Mouse (Mus musculus) intestine, postnatal 0 days (tissue): ENCODE measurements around the gene Hspa4. TPM values are rescaled to one million over a fixed set of nuclear protein-coding genes. Genes with fewer than 3 reads are reported as not detected.
"Not testable (repeated sequence)": the region's sequence is repeated elsewhere in the genome, so short reads cannot be mapped to it uniquely, and the experiment has no call there.

Experiments used
- ATAC-seq: fragments of 200-750 bp; cut with Nextera tagmentation; 2 replicates; pipeline ENCODE4 v1.8.0; 2017; ENCODE audit warnings: mild to moderate bottlenecking, moderate TSS enrichment, moderate library complexity
- H3K27ac ChIP-seq: fragments of 300-500 bp; sonication (generic); 2 replicates; pipeline ENCODE4 v1.5.1; 2014; ENCODE audit warnings: mild to moderate bottlenecking, low read depth, low read length, moderate library complexity
- H3K27me3 ChIP-seq: fragments of 300-500 bp; sonication (generic); replicated peaks from 2 replicates; pipeline ENCODE4 v1.6.1; 2014; ENCODE audit warnings: low read length, mixed read lengths; ENCODE audit not compliant: control insufficient read depth, insufficient read depth
- H3K36me3 ChIP-seq: fragments of 300-500 bp; sonication (generic); 2 replicates; pipeline ENCODE4 v1.6.1; 2014; ENCODE audit warnings: mild to moderate bottlenecking, moderate library complexity; ENCODE audit not compliant: control insufficient read depth, insufficient read depth
- H3K4me1 ChIP-seq: fragments of 300-500 bp; sonication (generic); replicated peaks from 2 replicates; pipeline ENCODE4 v1.6.1; 2014; ENCODE audit warnings: antibody characterized with exemption, low read length, mixed read lengths; ENCODE audit not compliant: control insufficient read depth, insufficient read depth
- H3K4me2 ChIP-seq: fragments of 300-500 bp; sonication (generic); replicated peaks from 2 replicates; pipeline ENCODE4 v1.6.1; 2014; ENCODE audit warnings: low read depth, mild to moderate bottlenecking, moderate library complexity
- H3K4me3 ChIP-seq: fragments of 300-500 bp; sonication (generic); 2 replicates; pipeline ENCODE4 v1.5.1; 2014; ENCODE audit warnings: low read depth, low read length
- H3K9ac ChIP-seq: fragments of 300-500 bp; sonication (generic); 2 replicates; pipeline ENCODE4 v1.6.1; 2014; ENCODE audit warnings: mild to moderate bottlenecking, low read depth, low read length
- H3K9me3 ChIP-seq: fragments of 300-500 bp; sonication (generic); 2 replicates; pipeline ENCODE4 v1.6.1; 2016; ENCODE audit warnings: mixed run types; ENCODE audit not compliant: control insufficient read depth
- CTCF ChIP-seq: sonication (generic); IDR thresholded peaks from 2 replicates; pipeline ENCODE4 v1.5.1; 2016; ENCODE audit warnings: low read depth, mild to moderate bottlenecking, control low read depth, antibody characterized with exemption, moderate library complexity
- WGBS: fragments of 180-500 bp; shearing (Covaris S2); extraction: QIAGEN DNeasy Blood & Tissue Kit; methylation state at CpG from one replicate; pipeline ENCODE4 v1.1.7; 2014; 5-methylcytosine and 5-hydroxymethylcytosine counted together
- polyA plus RNA-seq: library from polyadenylated mRNA; unstranded; fragments of >200 nt; fragmentation: Nextera tagmentation; extraction: Ambion mirVana; gene quantifications from 2 replicates; pipeline ENCODE4 v1.2.1, GENCODE M21; 2015

Hspa4 gene
- polyA plus RNA-seq, 1 experiment from 2014 or later, result 65.8 TPM

DNA sequence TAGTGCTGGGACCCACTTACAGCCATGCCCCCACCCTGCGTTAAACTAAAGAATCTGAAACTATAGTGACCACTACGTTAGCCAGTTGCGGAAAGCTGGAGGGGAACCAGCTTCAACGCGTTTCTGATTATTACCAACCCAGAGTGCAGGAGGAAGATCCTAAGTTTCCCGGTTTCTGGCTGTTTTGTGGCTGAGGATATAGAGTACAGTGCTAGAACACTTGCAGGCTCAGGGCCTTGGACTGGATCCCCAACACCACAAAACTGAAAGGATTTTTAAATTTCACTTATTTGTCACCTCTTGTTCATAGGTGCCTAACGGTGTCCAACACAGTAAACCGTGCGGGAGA is 884 bp upstream of the Hspa4 start:
- H3K27me3 ChIP-seq, result no peaks in the 10 kb centered on the region
- H3K27ac ChIP-seq, result peak overlapping the region; percentile 99
- H3K9me3 ChIP-seq, result no peaks in the 10 kb centered on the region
- H3K4me1 ChIP-seq, result 0 out of 2 replicates have a peak, but pooled peaks cover 2% of the 10 kb centered on the region
- no peak for ATAC-seq
- peak overlapping the region; percentile 90; the same call in 1 of the 2 replicates for H3K4me3 ChIP-seq
- H3K36me3 ChIP-seq, result no peaks in the 10 kb centered on the region; the same call in 1 of the 2 replicates
- WGBS, result 42% methylated on average over 9 of the region's 9 CpGs
- peak overlapping the region; percentile 73 for H3K4me2 ChIP-seq
- H3K9ac ChIP-seq, result peak overlapping the region; percentile 98; the same call in 1 of the 2 replicates
- TF ChIP-seq CTCF, result no peak

- no peaks in the 10 kb centered on the region; the same call in 1 of the 2 replicates for H3K36me3 ChIP-seq
- H3K9ac ChIP-seq, result peak overlapping the region; percentile 98
- under 1% methylated on average over 79 of the region's 80 CpGs for WGBS
- no peaks in the 10 kb centered on the region for H3K27me3 ChIP-seq
- 0 out of 2 replicates have a peak, but pooled peaks cover 2% of the 10 kb centered on the region for H3K4me1 ChIP-seq
- peak; percentile 69 for ATAC-seq
- H3K27ac ChIP-seq, result peak overlapping the region; percentile 99
- TF ChIP-seq CTCF, result peak; percentile 46
- H3K9me3 ChIP-seq, result no peaks in the 10 kb centered on the region
- peak overlapping the region; percentile 90 for H3K4me3 ChIP-seq
- peak overlapping the region; percentile 73 for H3K4me2 ChIP-seq
These were observed 517 bp downstream of the Hspa4 start for GRCm38 (mm10) chr11:53299551-53300329.

GRCm38 (mm10) chr11:53297947-53298860 is 2.1 kb downstream of the Hspa4 start:
- 70% methylated on average over 7 of the region's 7 CpGs for WGBS
- Histone ChIP-seq H3K27me3 (no peaks in the 10 kb centered on the region), H3K4me2 (peak overlapping the region; percentile 73), H3K27ac (no peak overlapping the region), H3K4me1 (0 out of 2 replicates have a peak, but pooled peaks cover 2% of the 10 kb centered on the region), H3K9ac (no peak overlapping the region), H3K36me3 (no peaks in the 10 kb centered on the region; the same call in 1 of the 2 replicates), H3K4me3 (peak overlapping the region; percentile 90; the same call in 1 of the 2 replicates), H3K9me3 (no peaks in the 10 kb centered on the region)
- ATAC-seq, result no peak
- TF ChIP-seq CTCF, result no peak

DNA sequence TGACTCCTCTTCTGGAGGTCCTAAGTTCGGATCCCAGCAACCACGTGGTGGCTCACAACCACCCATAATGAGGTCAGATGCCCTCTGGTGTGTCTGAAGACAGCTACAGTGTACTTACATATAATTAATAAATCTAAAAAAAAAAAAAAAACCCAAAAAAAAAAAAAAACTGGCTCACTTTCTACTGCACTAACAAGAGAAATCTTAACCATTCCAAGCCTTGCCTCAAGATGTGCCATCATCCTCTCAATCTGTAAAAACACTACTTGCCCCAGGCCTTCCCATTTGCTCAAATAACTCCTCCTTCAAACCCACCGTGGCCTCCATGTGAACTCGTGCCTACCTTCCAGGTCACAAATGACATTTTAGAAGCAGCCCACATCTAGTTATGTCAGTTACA is 3.4 kb downstream of the Hspa4 start:
- H3K4me1 ChIP-seq, result 0 out of 2 replicates have a peak, but pooled peaks cover 2% of the 10 kb centered on the region
- 59% methylated on average over 4 of the region's 4 CpGs for WGBS
- no peaks in the 10 kb centered on the region for H3K27me3 ChIP-seq
- H3K36me3 ChIP-seq, result peaks cover under 1% of the 10 kb centered on the region
- H3K27ac ChIP-seq, result no peak overlapping the region
- no peaks in the 10 kb centered on the region for H3K9me3 ChIP-seq
- no peak overlapping the region for H3K4me2 ChIP-seq
- no peak for ATAC-seq
- no peak overlapping the region for H3K9ac ChIP-seq
- no peak overlapping the region for H3K4me3 ChIP-seq
- TF ChIP-seq CTCF, result no peak

DNA sequence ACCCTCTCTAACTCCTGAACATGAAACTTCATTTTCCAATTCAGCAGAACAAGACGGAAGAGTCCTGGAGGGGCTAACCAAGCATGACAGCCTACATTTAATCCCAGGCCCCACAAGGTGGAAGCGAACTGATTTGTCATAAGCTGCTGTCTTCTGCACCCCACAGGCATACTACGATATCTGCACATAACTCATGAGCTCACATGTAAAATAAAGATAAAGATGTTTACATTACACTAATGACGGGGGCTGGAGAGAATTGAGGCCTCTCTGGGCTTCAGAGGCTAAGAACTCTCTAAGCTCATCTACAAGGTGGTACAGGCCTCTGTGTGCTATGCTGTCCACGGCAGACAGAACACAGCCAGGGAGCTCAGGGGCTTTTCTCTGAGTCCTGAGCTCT is 5.8 kb downstream of the Hspa4 start:
- WGBS, result 43% methylated on average over 5 of the region's 5 CpGs
- H3K27me3 ChIP-seq, result no peaks in the 10 kb centered on the region
- H3K36me3 ChIP-seq, result peaks cover 21% of the 10 kb centered on the region
- no peaks in the 10 kb centered on the region for H3K9me3 ChIP-seq
- no peak overlapping the region for H3K9ac ChIP-seq
- H3K27ac ChIP-seq, result no peak overlapping the region
- no peak overlapping the region for H3K4me2 ChIP-seq
- 0 out of 2 replicates have a peak, but pooled peaks cover 2% of the 10 kb centered on the region for H3K4me1 ChIP-seq
- no peak overlapping the region for H3K4me3 ChIP-seq
- no peak for ATAC-seq
- TF ChIP-seq CTCF, result no peak

DNA sequence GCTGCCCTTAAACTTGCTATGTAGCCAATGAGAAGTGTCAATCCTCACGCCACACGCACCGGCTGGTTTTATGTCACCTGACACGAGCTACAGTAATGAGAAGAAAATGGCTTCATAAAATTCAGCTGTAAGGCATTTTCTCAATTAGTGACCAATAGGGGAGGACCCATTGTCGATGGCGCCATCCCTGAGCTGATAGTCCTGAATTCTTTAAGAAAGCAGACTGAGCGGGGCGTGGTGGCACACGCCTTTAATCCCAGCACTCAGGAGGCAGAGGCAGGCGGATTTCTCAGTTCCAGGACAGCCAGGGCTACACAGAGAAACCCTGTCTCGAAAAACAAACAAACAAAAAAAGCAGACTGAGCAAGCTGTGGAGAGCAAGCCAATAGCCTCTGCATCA is 9.4 kb downstream of the Hspa4 start:
- H3K4me3 ChIP-seq, result no peak overlapping the region
- no peaks in the 10 kb centered on the region for H3K27me3 ChIP-seq
- TF ChIP-seq CTCF, result no peak
- ATAC-seq, result no peak
- 93% methylated on average over 11 of the region's 11 CpGs for WGBS
- H3K27ac ChIP-seq, result no peak overlapping the region
- no peak overlapping the region for H3K9ac ChIP-seq
- no peaks in the 10 kb centered on the region for H3K4me1 ChIP-seq
- no peaks in the 10 kb centered on the region for H3K9me3 ChIP-seq
- H3K36me3 ChIP-seq, result peaks cover 56% of the 10 kb centered on the region
- no peak overlapping the region for H3K4me2 ChIP-seq

- not testable (repeated sequence) for H3K9ac ChIP-seq, H3K4me2 ChIP-seq, H3K27ac ChIP-seq, H3K4me1 ChIP-seq, H3K9me3 ChIP-seq, H3K4me3 ChIP-seq, ATAC-seq, H3K27me3 ChIP-seq
- WGBS, result 90% methylated on average over 2 of the region's 2 CpGs
- H3K36me3 ChIP-seq, result peaks cover 62% of the 10 kb centered on the region
These were observed 10.1 kb downstream of the Hspa4 start for GRCm38 (mm10) chr11:53290187-53290586.
